Mouse (Mus musculus) embryonic fibroblast, embryonic 13.5 days (primary cell): ENCODE results near the gene Fhad1.

ENCODE experiments used
- CTCF ChIP-seq: IDR thresholded peaks from 2 replicates; pipeline ENCODE4 v1.5.1; 2011; ENCODE audit warnings: mild to moderate bottlenecking, control low read depth, low read length, moderate library complexity, borderline replicate concordance; ENCODE audit not compliant: insufficient read depth
- POLR2A ChIP-seq: IDR thresholded peaks from 2 replicates; pipeline ENCODE4 v1.6.1; 2011; ENCODE audit warnings: low read depth, mild to moderate bottlenecking, control low read depth, low read length, moderate library complexity

GRCm38 (mm10) chr4:141948822-141949221, 66.1 kb downstream of the Fhad1 start:
- TF ChIP-seq CTCF (no peak), POLR2A (no peak)
